Mouse (Mus musculus): Measurements from ENCODE around the gene Olfr67. TPM values are rescaled to one million over a fixed set of nuclear protein-coding genes. Genes with fewer than 3 reads are reported as not detected.
"Not testable (repeated sequence)": the region's sequence is repeated elsewhere in the genome, so short reads cannot be mapped to it uniquely, and the experiment has no call there.

The Olfr67 gene
- polyA plus RNA-seq (2014; fragmentation: Nextera tagmentation; extraction: Ambion mirVana), result not detected in 2 replicates

GRCm38 (mm10) chr7:103791721-103792120 lies at the start of gene Olfr67:
Olfr67 (minus strand) TSS chr7:103791821.
- no peaks in the 10 kb centered on the region for H3K27me3 ChIP-seq (ENCODE audit: control insufficient read depth, insufficient read depth, low read length)
- no peaks in the 10 kb centered on the region for H3K4me1 ChIP-seq (replicated peaks; ENCODE audit: control insufficient read depth, insufficient read depth, low read length)
- no peak within 1 kb of the TSS for H3K4me2 ChIP-seq (replicated peaks)
- WGBS, result 80% methylated on average over 3 of the region's 3 CpGs
- ATAC-seq (ENCODE audit: low FRiP score) (no peak), DNase-seq (ENCODE audit: low spot score) (no peak)
- no peak within 1 kb of the TSS for H3K27ac ChIP-seq
- H3K4me3 ChIP-seq (replicated peaks; ENCODE audit: low read length), result no peak within 1 kb of the TSS
- H3K9ac ChIP-seq, result no peak within 1 kb of the TSS
- H3K9me3 ChIP-seq (ENCODE audit: control insufficient read depth, low read length), result no peaks in the 10 kb centered on the region
- H3K36me3 ChIP-seq (replicated peaks; ENCODE audit: control insufficient read depth, insufficient read depth), result no peaks in the 10 kb centered on the region

- DNase-seq (ENCODE audit: low spot score), result no peak
- Histone ChIP-seq H3K4me1 (replicated peaks; ENCODE audit: control insufficient read depth, insufficient read depth, low read length) (no peaks in the 10 kb centered on the region), H3K4me3 (replicated peaks; ENCODE audit: low read length) (no peak within 1 kb of the TSS), H3K27ac (no peak within 1 kb of the TSS), H3K9me3 (ENCODE audit: control insufficient read depth, low read length) (no peaks in the 10 kb centered on the region), H3K9ac (no peak within 1 kb of the TSS), H3K27me3 (ENCODE audit: control insufficient read depth, insufficient read depth, low read length) (no peaks in the 10 kb centered on the region), H3K4me2 (replicated peaks) (no peak within 1 kb of the TSS), H3K36me3 (replicated peaks; ENCODE audit: control insufficient read depth, insufficient read depth) (no peaks in the 10 kb centered on the region)
- no peak for ATAC-seq (ENCODE audit: low FRiP score)
- WGBS, result 78% methylated on average over 3 of the region's 3 CpGs
These were observed 48.6 kb upstream of the Olfr67 start, which contains the start of gene Hbb-bh2 for GRCm38 (mm10) chr7:103840268-103840667. Hbb-bh2 (minus strand) TSS chr7:103840520.

GRCm38 (mm10) chr7:103827808-103828207 lies 36.2 kb upstream of the Olfr67 start, which contains the start of gene Hbb-bs:
Hbb-bs (minus strand) TSS chr7:103828096.
- no peak within 1 kb of the TSS for H3K27ac ChIP-seq
- DNase-seq (ENCODE audit: low spot score), result no peak
- no peaks in the 10 kb centered on the region for H3K4me1 ChIP-seq (replicated peaks; ENCODE audit: control insufficient read depth, insufficient read depth, low read length)
- H3K36me3 ChIP-seq (replicated peaks; ENCODE audit: control insufficient read depth, insufficient read depth), result no peaks in the 10 kb centered on the region
- H3K4me3 ChIP-seq (replicated peaks; ENCODE audit: low read length), result no peak within 1 kb of the TSS
- no peak within 1 kb of the TSS for H3K9ac ChIP-seq
- H3K27me3 ChIP-seq (ENCODE audit: control insufficient read depth, insufficient read depth, low read length), result no peaks in the 10 kb centered on the region
- ATAC-seq (ENCODE audit: low FRiP score), result no peak
- no peaks in the 10 kb centered on the region for H3K9me3 ChIP-seq (ENCODE audit: control insufficient read depth, low read length)
- H3K4me2 ChIP-seq (replicated peaks), result no peak within 1 kb of the TSS
- 95% methylated on average over 4 of the region's 4 CpGs for WGBS

- not testable (repeated sequence) for H3K9me3 ChIP-seq (ENCODE audit: control insufficient read depth, low read length); H3K27ac ChIP-seq; H3K4me2 ChIP-seq (replicated peaks); H3K9ac ChIP-seq; H3K27me3 ChIP-seq (ENCODE audit: control insufficient read depth, insufficient read depth, low read length); H3K36me3 ChIP-seq (replicated peaks; ENCODE audit: control insufficient read depth, insufficient read depth); ATAC-seq (ENCODE audit: low FRiP score); DNase-seq (ENCODE audit: low spot score); H3K4me1 ChIP-seq (replicated peaks; ENCODE audit: control insufficient read depth, insufficient read depth, low read length); H3K4me3 ChIP-seq (replicated peaks; ENCODE audit: low read length)
- no CpG with 5 or more reads among the region's 2 CpGs for WGBS
These were observed 35.5 kb upstream of the Olfr67 start for GRCm38 (mm10) chr7:103827139-103827538.

GRCm38 (mm10) chr7:103826255-103826887 lies 34.8 kb upstream of the Olfr67 start:
- WGBS, result 54% methylated on average over 3 of the region's 3 CpGs
- H3K4me3 ChIP-seq (replicated peaks; ENCODE audit: low read length), result no peak overlapping the region
- no peak overlapping the region for H3K9ac ChIP-seq
- no peaks in the 10 kb centered on the region for H3K27me3 ChIP-seq (ENCODE audit: control insufficient read depth, insufficient read depth, low read length)
- DNase-seq (ENCODE audit: low spot score), result no peak
- no peaks in the 10 kb centered on the region for H3K4me1 ChIP-seq (replicated peaks; ENCODE audit: control insufficient read depth, insufficient read depth, low read length)
- H3K27ac ChIP-seq, result no peak overlapping the region
- no peak overlapping the region for H3K4me2 ChIP-seq (replicated peaks)
- ATAC-seq (ENCODE audit: low FRiP score), result no peak
- H3K36me3 ChIP-seq (replicated peaks; ENCODE audit: control insufficient read depth, insufficient read depth), result no peaks in the 10 kb centered on the region
- H3K9me3 ChIP-seq (ENCODE audit: control insufficient read depth, low read length), result no peaks in the 10 kb centered on the region

GRCm38 (mm10) chr7:103825536-103826254 lies 34.1 kb upstream of the Olfr67 start:
- Histone ChIP-seq H3K36me3 (replicated peaks; ENCODE audit: control insufficient read depth, insufficient read depth) (no peaks in the 10 kb centered on the region), H3K27me3 (ENCODE audit: control insufficient read depth, insufficient read depth, low read length) (no peaks in the 10 kb centered on the region)

GRCm38 (mm10) chr7:103824597-103824996 lies 33.0 kb upstream of the Olfr67 start:
- Histone ChIP-seq H3K27me3 (ENCODE audit: control insufficient read depth, insufficient read depth, low read length) (no peaks in the 10 kb centered on the region), H3K27ac (no peak overlapping the region), H3K4me3 (replicated peaks; ENCODE audit: low read length) (no peak overlapping the region), H3K36me3 (replicated peaks; ENCODE audit: control insufficient read depth, insufficient read depth) (no peaks in the 10 kb centered on the region), H3K4me1 (replicated peaks; ENCODE audit: control insufficient read depth, insufficient read depth, low read length) (no peaks in the 10 kb centered on the region), H3K9me3 (ENCODE audit: control insufficient read depth, low read length) (no peaks in the 10 kb centered on the region), H3K9ac (no peak overlapping the region), H3K4me2 (replicated peaks) (no peak overlapping the region)
- DNase-seq (ENCODE audit: low spot score), result no peak
- WGBS, result 85% methylated on average over 2 of the region's 2 CpGs
- no peak for ATAC-seq (ENCODE audit: low FRiP score)

More at GRCm38 (mm10) chr7:103825536-103826254, 34.1 kb upstream of the Olfr67 start:
- no peaks in the 10 kb centered on the region for H3K4me1 ChIP-seq (replicated peaks; ENCODE audit: control insufficient read depth, insufficient read depth, low read length)
- H3K9me3 ChIP-seq (ENCODE audit: control insufficient read depth, low read length), result no peaks in the 10 kb centered on the region
- no peak overlapping the region for H3K4me2 ChIP-seq (replicated peaks)
- no peak overlapping the region for H3K27ac ChIP-seq
- 93% methylated on average over 3 of the region's 3 CpGs for WGBS
- DNase-seq (ENCODE audit: low spot score), result no peak
- no peak for ATAC-seq (ENCODE audit: low FRiP score)
- H3K4me3 ChIP-seq (replicated peaks; ENCODE audit: low read length), result no peak overlapping the region
- H3K9ac ChIP-seq, result no peak overlapping the region

- H3K36me3 ChIP-seq (replicated peaks; ENCODE audit: control insufficient read depth, insufficient read depth); H3K4me1 ChIP-seq (replicated peaks; ENCODE audit: control insufficient read depth, insufficient read depth, low read length); H3K27me3 ChIP-seq (ENCODE audit: control insufficient read depth, insufficient read depth, low read length); DNase-seq (ENCODE audit: low spot score); H3K4me2 ChIP-seq (replicated peaks); H3K9me3 ChIP-seq (ENCODE audit: control insufficient read depth, low read length); H3K27ac ChIP-seq; H3K4me3 ChIP-seq (replicated peaks; ENCODE audit: low read length); H3K9ac ChIP-seq; ATAC-seq (ENCODE audit: low FRiP score): not testable (repeated sequence)
- WGBS, result 100% methylated on average over 1 of the region's 2 CpGs
These were observed 23.5 kb upstream of the Olfr67 start for GRCm38 (mm10) chr7:103815085-103815484.

GRCm38 (mm10) chr7:103813766-103814165 lies 22.1 kb upstream of the Olfr67 start, which contains the start of gene Hbb-bt:
Hbb-bt (minus strand) TSS chr7:103813996.
- WGBS, result 88% methylated on average over 3 of the region's 3 CpGs
- no peak for ATAC-seq (ENCODE audit: low FRiP score)
- no peaks in the 10 kb centered on the region for H3K27me3 ChIP-seq (ENCODE audit: control insufficient read depth, insufficient read depth, low read length)
- no peaks in the 10 kb centered on the region for H3K36me3 ChIP-seq (replicated peaks; ENCODE audit: control insufficient read depth, insufficient read depth)
- no peaks in the 10 kb centered on the region for H3K9me3 ChIP-seq (ENCODE audit: control insufficient read depth, low read length)
- no peak for DNase-seq (ENCODE audit: low spot score)
- H3K4me1 ChIP-seq (replicated peaks; ENCODE audit: control insufficient read depth, insufficient read depth, low read length), result no peaks in the 10 kb centered on the region
- no peak within 1 kb of the TSS for H3K4me3 ChIP-seq (replicated peaks; ENCODE audit: low read length)
- H3K9ac ChIP-seq, result no peak within 1 kb of the TSS
- no peak within 1 kb of the TSS for H3K27ac ChIP-seq
- no peak within 1 kb of the TSS for H3K4me2 ChIP-seq (replicated peaks)

Data from hindbrain, embryonic 14.5 days (tissue).